Mouse (Mus musculus) embryonic fibroblast, embryonic 13.5 days (primary cell): ENCODE measurements around the gene Tmem231. TPM values are rescaled to one million over a fixed set of nuclear protein-coding genes. Genes with fewer than 3 reads are reported as not detected.

ENCODE experiments used
- H3K27ac ChIP-seq: 2 replicates; pipeline ENCODE4 v1.5.1; 2012; ENCODE audit warnings: low read length, control low read depth, inconsistent platforms; ENCODE audit not compliant: insufficient read depth
- H3K4me1 ChIP-seq: 2 replicates; pipeline ENCODE4 v1.6.1; 2011; ENCODE audit warnings: low read length; ENCODE audit not compliant: control insufficient read depth, insufficient read depth
- H3K4me3 ChIP-seq: 2 replicates; pipeline ENCODE4 v1.5.1; 2011; ENCODE audit warnings: mild to moderate bottlenecking, control low read depth, low read length; ENCODE audit not compliant: insufficient read depth
- CTCF ChIP-seq: IDR thresholded peaks from 2 replicates; pipeline ENCODE4 v1.5.1; 2011; ENCODE audit warnings: mild to moderate bottlenecking, control low read depth, low read length, moderate library complexity, borderline replicate concordance; ENCODE audit not compliant: insufficient read depth
- POLR2A ChIP-seq: IDR thresholded peaks from 2 replicates; pipeline ENCODE4 v1.6.1; 2011; ENCODE audit warnings: low read depth, mild to moderate bottlenecking, control low read depth, low read length, moderate library complexity
- polyA plus RNA-seq: library from polyadenylated mRNA; stranded (reverse); fragments of >200 nt; gene quantifications from 2 replicates; pipeline ENCODE4 v1.2.4, GENCODE M21; 2011; ENCODE audit warnings: low read depth; ENCODE audit not compliant: missing spikeins, insufficient read length

Gene Tmem231
- polyA plus RNA-seq, 1 experiment: 12.2 TPM

DNA sequence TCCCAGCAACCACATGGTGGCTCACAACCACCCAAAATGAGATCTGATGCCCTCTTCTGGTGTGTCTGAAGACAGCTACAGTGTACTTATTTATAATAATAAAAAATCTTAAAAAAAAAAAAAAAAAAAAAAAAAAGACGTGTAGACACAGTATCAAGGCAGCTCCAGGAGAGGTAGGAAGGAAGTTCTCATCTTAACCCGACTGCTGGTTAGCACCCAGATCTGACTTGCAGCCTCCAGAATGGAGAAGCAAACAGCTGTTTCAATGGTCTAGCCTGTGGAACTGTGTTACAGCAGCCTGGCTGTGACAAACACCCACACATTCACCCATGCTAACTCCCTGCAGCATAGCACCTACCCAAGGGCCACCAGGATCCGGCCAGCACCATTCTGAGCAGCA, 63.3 kb downstream of the Tmem231 start:
- Histone ChIP-seq H3K4me1 (no peaks in the 10 kb centered on the region), H3K4me3 (no peak overlapping the region), H3K27ac (no peak overlapping the region)
- no peak for TF ChIP-seq POLR2A
- no peak for TF ChIP-seq CTCF

DNA sequence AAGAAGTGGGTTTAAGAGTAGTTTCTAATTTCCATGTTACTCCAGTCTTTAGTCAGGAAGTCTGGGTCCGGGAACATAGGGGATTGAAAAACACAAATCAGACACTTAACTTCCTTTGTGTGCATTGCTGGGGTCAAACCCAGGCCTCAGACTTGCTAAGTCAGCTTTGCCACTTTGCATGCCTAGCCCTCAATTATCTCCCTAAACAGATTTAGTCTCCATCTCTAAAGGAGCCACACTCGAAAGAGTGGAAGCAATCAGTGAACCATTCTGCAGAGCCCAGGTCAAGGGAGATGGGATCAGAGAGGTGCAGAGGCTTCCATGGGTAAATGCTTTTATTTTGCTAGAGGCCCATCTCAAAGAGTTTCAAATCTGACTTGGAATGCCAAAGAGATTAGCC, 65.0 kb downstream of the Tmem231 start:
- no peaks in the 10 kb centered on the region for H3K4me1 ChIP-seq
- TF ChIP-seq POLR2A (no peak), CTCF (no peak)
- no peak overlapping the region for H3K27ac ChIP-seq
- H3K4me3 ChIP-seq: no peak overlapping the region

DNA sequence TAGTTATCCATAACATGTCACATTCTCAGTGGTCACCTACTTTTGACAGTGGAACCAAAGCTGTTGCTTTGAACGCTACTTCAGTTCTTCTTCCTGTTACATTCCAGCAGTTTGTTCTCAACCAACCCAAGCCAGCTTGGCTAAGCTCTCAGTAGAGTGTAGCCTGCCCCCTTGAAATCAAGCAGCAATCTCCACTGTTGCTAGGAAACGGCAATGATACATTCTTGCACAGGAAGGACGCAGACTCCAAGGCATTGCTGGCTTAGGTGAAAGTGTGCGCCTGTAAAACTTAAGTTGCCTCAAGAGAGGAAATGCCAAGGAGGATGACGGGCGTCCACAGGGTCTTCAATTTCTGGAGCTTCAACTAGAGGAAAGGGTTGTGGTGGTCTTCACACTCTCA, 67.8 kb downstream of the Tmem231 start:
- TF ChIP-seq CTCF: no peak
- no peak for TF ChIP-seq POLR2A
- H3K27ac ChIP-seq: no peak overlapping the region
- H3K4me1 ChIP-seq: no peaks in the 10 kb centered on the region
- H3K4me3 ChIP-seq: no peak overlapping the region

DNA sequence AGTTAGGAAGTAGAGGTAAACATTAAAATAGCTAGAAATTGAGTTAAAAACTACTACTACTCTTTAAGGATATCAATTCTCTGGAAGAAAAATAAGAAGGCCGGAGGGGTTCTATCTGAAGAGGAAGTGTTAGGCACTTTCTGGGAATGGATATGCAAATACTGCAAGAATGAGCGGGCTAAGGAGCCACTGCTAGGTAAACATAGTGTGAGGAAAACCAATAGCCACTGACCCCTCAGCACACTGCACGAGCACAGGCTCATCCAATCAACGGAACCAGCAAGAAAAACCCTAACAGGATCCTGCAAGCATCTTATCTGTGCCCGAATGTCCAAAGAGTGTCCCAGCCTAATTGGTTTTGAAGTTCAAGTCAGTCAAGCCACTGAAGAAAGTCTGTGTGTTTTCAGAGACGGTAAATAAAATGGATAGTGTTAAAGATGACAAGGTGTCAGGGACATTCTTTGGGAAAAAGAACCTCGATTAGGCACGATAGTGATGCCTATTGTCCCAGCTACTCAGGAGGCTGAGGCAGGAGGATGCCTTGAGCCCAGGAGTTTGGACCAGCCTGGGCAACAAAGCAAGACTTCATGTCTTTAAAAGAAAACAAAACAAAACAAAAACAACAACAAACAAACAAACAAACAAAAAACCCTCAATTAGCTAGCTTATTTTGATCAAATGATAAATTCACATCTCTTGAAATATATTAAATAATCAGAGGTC, 68.4 kb downstream of the Tmem231 start:
- H3K27ac ChIP-seq: no peak overlapping the region
- no peak for TF ChIP-seq CTCF
- no peak for TF ChIP-seq POLR2A
- no peak overlapping the region for H3K4me3 ChIP-seq
- H3K4me1 ChIP-seq: no peaks in the 10 kb centered on the region

DNA sequence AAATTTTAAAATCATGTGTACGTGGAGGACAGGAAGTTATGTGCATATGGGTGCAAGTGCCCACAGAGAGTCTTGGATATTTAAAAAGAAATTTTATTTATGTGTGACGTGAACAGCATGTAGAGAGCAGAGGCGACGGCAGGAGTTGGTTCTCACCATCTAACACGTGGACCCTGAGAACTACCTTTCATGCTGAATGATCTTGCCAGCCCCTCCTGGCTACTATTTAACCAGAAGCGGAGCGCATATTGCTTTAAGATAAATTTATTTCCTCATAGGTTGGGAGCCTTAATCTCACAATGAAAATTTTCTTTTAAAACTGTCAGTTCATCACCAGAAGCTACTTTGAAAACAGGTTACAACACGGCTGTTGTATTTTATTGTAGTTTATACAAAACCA, 69.0 kb downstream of the Tmem231 start:
- H3K4me1 ChIP-seq: no peaks in the 10 kb centered on the region
- no peak overlapping the region for H3K27ac ChIP-seq
- no peak overlapping the region for H3K4me3 ChIP-seq
- no peak for TF ChIP-seq POLR2A
- TF ChIP-seq CTCF: no peak

DNA sequence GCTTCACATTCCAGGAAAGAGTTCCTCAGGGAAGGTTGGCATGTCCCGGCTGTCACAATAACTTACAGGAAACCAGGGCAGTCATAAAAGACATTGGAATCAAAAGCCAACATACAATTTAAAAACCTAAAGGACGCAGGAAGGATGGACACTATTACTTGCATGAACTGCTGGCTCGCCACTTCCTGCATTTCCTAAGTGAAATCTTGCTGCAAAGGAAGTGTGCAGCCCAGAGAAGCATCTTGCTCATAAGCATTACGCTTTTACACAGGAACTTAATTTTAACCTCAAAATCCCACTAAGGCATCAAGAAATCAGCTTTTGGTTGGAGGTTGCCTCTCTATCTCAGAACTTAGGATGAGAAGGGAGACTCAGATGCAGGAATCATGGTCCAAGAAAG, 70.4 kb downstream of the Tmem231 start:
- Histone ChIP-seq H3K4me1 (no peaks in the 10 kb centered on the region), H3K4me3 (no peak overlapping the region), H3K27ac (no peak overlapping the region)
- no peak for TF ChIP-seq CTCF
- no peak for TF ChIP-seq POLR2A

Other genes with a start within 250 kb of the Tmem231 start
- not detected in 2 replicates for gene Ctrb1, start 242.9 kb downstream of the Tmem231 start, polyA plus RNA-seq
- gene Bcar1, start 190.1 kb downstream of the Tmem231 start, polyA plus RNA-seq: 37.0 and 45.8 TPM in 2 replicates
- gene Cfdp1, start 79.6 kb downstream of the Tmem231 start, polyA plus RNA-seq: 120 and 149 TPM in 2 replicates
- gene Tmem170, start 57.1 kb downstream of the Tmem231 start, polyA plus RNA-seq: 2.6 and 3.2 TPM in 2 replicates
- gene Chst5, start 23.4 kb downstream of the Tmem231 start, polyA plus RNA-seq: 0.79 and 1.9 TPM in 2 replicates
- 51.0 and 61.1 TPM in 2 replicates for gene Gabarapl2, start 6.8 kb upstream of the Tmem231 start, polyA plus RNA-seq
- gene Adat1, start 58.4 kb upstream of the Tmem231 start, polyA plus RNA-seq: 3.7 and 4.2 TPM in 2 replicates
- 141 and 154 TPM in 2 replicates for gene Kars, start 77.4 kb upstream of the Tmem231 start, polyA plus RNA-seq
- gene Terf2ip, start 77.5 kb upstream of the Tmem231 start, polyA plus RNA-seq: 7.5 and 8.0 TPM in 2 replicates
- gene Gm6793, start 81.2 kb upstream of the Tmem231 start, polyA plus RNA-seq: 0.33 TPM in 1 of 2 replicates, not detected in the other